In genomic region chr3:127498197-127498741, GRCm38 (mm10) we compare ENCODE assay signal across 8 mouse cellular contexts. TPM values are rescaled to one million over a fixed set of nuclear protein-coding genes. Genes with fewer than 3 reads are reported as not detected.
A peak's percentile ranks its signal among the peaks of the same experiment; 100 is the strongest.
DNase-seq lines count a peak whose midpoint lies in the region; ATAC-seq and TF ChIP-seq lines count a peak whose summit lies in the region.

No protein-coding gene starts in this region.

- H3K4me2 ChIP-seq in intestine, embryonic 16.5 days (ENCODE audit: low read depth, low read length) = peak overlapping the region; percentile 100

- no peak overlapping the region for H3K27ac ChIP-seq in intestine, embryonic 16.5 days (ENCODE audit: low read length)
- H3K27ac ChIP-seq in small intestine, adult 2 months (ENCODE audit: insufficient read depth, low read depth, low read length) = no peak overlapping the region

- H3K9me3 ChIP-seq in intestine, embryonic 16.5 days (ENCODE audit: control insufficient read depth, low read length) = no peaks in the 10 kb centered on the region
- H3K9me3 ChIP-seq in megakaryocyte, embryonic 14.5 days = peaks cover 9% of the 10 kb centered on the region; the same call in 1 of the 2 replicates

- peak; percentile 30 for DNase-seq in layer of hippocampus, adult 11-12 months (ENCODE audit: low spot score)
- DNase-seq in layer of hippocampus, adult 9-10 months (ENCODE audit: low spot score) = no peak
- peak; percentile 51 for DNase-seq in cerebellum, adult 9-11 months
- DNase-seq in frontal cortex, postnatal 14 days (ENCODE audit: low spot score in 2 of 2) = peak; percentile 13 to 27
- DNase-seq in lung, adult 2 months = no peak

- 2% methylated on average over 23 of the region's 23 CpGs for WGBS in intestine, embryonic 16.5 days
- 3% methylated on average over 23 of the region's 23 CpGs for WGBS in small intestine, adult 2 months
- WGBS in lung, adult 2 months = 1% methylated on average over 23 of the region's 23 CpGs

- TF ChIP-seq CTCF in small intestine, adult 2 months (IDR thresholded peaks at IDR 0.05; ENCODE audit: extremely low read depth, insufficient read length, insufficient replicate concordance, low read depth, low read length) = no peak
- TF ChIP-seq CTCF in lung, adult 2 months (IDR thresholded peaks at IDR 0.05; ENCODE audit: insufficient read depth, low read length) = no peak

- H3K36me3 ChIP-seq in intestine, embryonic 16.5 days (ENCODE audit: control insufficient read depth, insufficient read depth, low read length) = no peaks in the 10 kb centered on the region
- no peaks in the 10 kb centered on the region for H3K36me3 ChIP-seq in megakaryocyte, embryonic 14.5 days (replicated peaks; ENCODE audit: low read length)
- no peaks in the 10 kb centered on the region for H3K36me3 ChIP-seq in small intestine, adult 2 months (ENCODE audit: control insufficient read depth, insufficient read depth, low read length)

- peak overlapping the region; percentile 69 for H3K4me3 ChIP-seq in intestine, embryonic 16.5 days (ENCODE audit: low read length)
- H3K4me3 ChIP-seq in megakaryocyte, embryonic 14.5 days (replicated peaks) = peak overlapping the region; percentile 88
- H3K4me3 ChIP-seq in small intestine, adult 2 months (ENCODE audit: low read depth, low read length) = peak overlapping the region; percentile 66
- no peak overlapping the region for H3K4me3 ChIP-seq in lung, adult 2 months (replicated peaks; ENCODE audit: extremely low read depth, low read depth, low read length)

- peaks cover 5% of the 10 kb centered on the region for H3K4me1 ChIP-seq in intestine, embryonic 16.5 days (ENCODE audit: control insufficient read depth, insufficient read depth, low read length)
- H3K4me1 ChIP-seq in megakaryocyte, embryonic 14.5 days = peaks cover 15% of the 10 kb centered on the region
- H3K4me1 ChIP-seq in small intestine, adult 2 months (ENCODE audit: control insufficient read depth, insufficient read depth, insufficient read length, low read length) = no peaks in the 10 kb centered on the region; the same call in 1 of the 2 replicates
- peaks cover 3% of the 10 kb centered on the region for H3K4me1 ChIP-seq in lung, adult 2 months (ENCODE audit: control insufficient read depth, insufficient read depth, low read length)

- peak overlapping the region; percentile 74 for H3K9ac ChIP-seq in intestine, embryonic 16.5 days (ENCODE audit: low read depth, low read length)

- TF ChIP-seq POLR2A in small intestine, adult 2 months (IDR thresholded peaks at IDR 0.05; ENCODE audit: low read depth, low read length) = no peak; the same call in 1 of the 2 replicates
- no peak for TF ChIP-seq POLR2A in lung, adult 2 months (IDR thresholded peaks at IDR 0.05; ENCODE audit: borderline replicate concordance, extremely low read depth, low read depth, low read length)

- peak; percentile 83 for ATAC-seq in intestine, embryonic 16.5 days

- peaks cover 14% of the 10 kb centered on the region; the same call in 1 of the 2 replicates for H3K27me3 ChIP-seq in intestine, embryonic 16.5 days (replicated peaks; ENCODE audit: control insufficient read depth, insufficient read depth, low read length)
- H3K27me3 ChIP-seq in megakaryocyte, embryonic 14.5 days (replicated peaks) = peaks cover 41% of the 10 kb centered on the region
- peaks cover 20% of the 10 kb centered on the region for H3K27me3 ChIP-seq in small intestine, adult 2 months (ENCODE audit: control insufficient read depth, insufficient read depth, low read length)

RNA-seq across cellular contexts. Expression of gene Ank2, which starts 0.9 kb away (rescaled TPM):
- 14.7 and 15.8 TPM in 2 replicates for polyA plus RNA-seq in intestine, embryonic 16.5 days (2015; fragmentation: Nextera tagmentation; extraction: Ambion mirVana)
- not detected in 2 replicates for polyA plus RNA-seq in megakaryocyte, embryonic 14.5 days (2012; ENCODE audit: insufficient read depth, low replicate concordance)
- polyA plus RNA-seq in small intestine, adult 2 months (2012; rRNA removed) = 1.0 and 1.1 TPM in 2 replicates
- polyA plus RNA-seq in lung, adult 2 months (2012; rRNA removed) = 2.5 and 5.8 TPM in 2 replicates

RNA-seq across cellular contexts. Expression of gene Larp7, which starts 54.9 kb away (rescaled TPM):
- polyA plus RNA-seq in intestine, embryonic 16.5 days (2015; fragmentation: Nextera tagmentation; extraction: Ambion mirVana) = 39.1 and 46.7 TPM in 2 replicates
- 3.2 and 33.2 TPM in 2 replicates for polyA plus RNA-seq in megakaryocyte, embryonic 14.5 days (2012; ENCODE audit: insufficient read depth, low replicate concordance)
- polyA plus RNA-seq in small intestine, adult 2 months (2012; rRNA removed) = 0.08 and 0.23 TPM in 2 replicates
- 0.93 and 2.1 TPM in 2 replicates for polyA plus RNA-seq in lung, adult 2 months (2012; rRNA removed)

RNA-seq across cellular contexts. Expression of gene Zgrf1, which starts 55.0 kb away (rescaled TPM):
- polyA plus RNA-seq in intestine, embryonic 16.5 days (2015; fragmentation: Nextera tagmentation; extraction: Ambion mirVana) = 3.6 and 3.7 TPM in 2 replicates
- polyA plus RNA-seq in megakaryocyte, embryonic 14.5 days (2012; ENCODE audit: insufficient read depth, low replicate concordance) = 0.07 TPM in 1 of 2 replicates, not detected in the other
- 0.08 and 0.24 TPM in 2 replicates for polyA plus RNA-seq in small intestine, adult 2 months (2012; rRNA removed)
- polyA plus RNA-seq in lung, adult 2 months (2012; rRNA removed) = 0.27 and 0.58 TPM in 2 replicates

Comparison
In these comparisons a context has a peak if more than half of its experiments do, and no peak if none do; other contexts are left out.
1. DNase-seq: peak in layer of hippocampus, adult 11-12 months (single experiment), cerebellum, adult 9-11 months (single experiment) and frontal cortex, postnatal 14 days (2 of 2); none in layer of hippocampus, adult 9-10 months (single experiment) and lung, adult 2 months (single experiment).